Mouse (Mus musculus): Measurements from ENCODE around the gene Haspin.
A peak's percentile ranks its signal among the peaks of the same experiment; 100 is the strongest.

Haspin gene

GRCm38 (mm10) chr11:73137116-73137515 is 978 bp downstream of the Haspin start:
- DNase-seq = peak; percentile 22

GRCm38 (mm10) chr11:73136587-73136986 is 1.5 kb downstream of the Haspin start:
- DNase-seq = no peak

GRCm38 (mm10) chr11:73134222-73134621 is 3.9 kb downstream of the Haspin start:
- no peak for DNase-seq

- no peak for DNase-seq
Measured at GRCm38 (mm10) chr11:73132999-73133398, 5.1 kb downstream of the Haspin start.

GRCm38 (mm10) chr11:73131020-73131419 is 7.1 kb downstream of the Haspin start:
- peak; percentile 58 for DNase-seq

GRCm38 (mm10) chr11:73126495-73126894 is 11.6 kb downstream of the Haspin start:
- no peak for DNase-seq

- DNase-seq = no peak
Measured at GRCm38 (mm10) chr11:73111414-73111813, 26.7 kb downstream of the Haspin start.

GRCm38 (mm10) chr11:73109941-73110340 is 28.2 kb downstream of the Haspin start:
- DNase-seq = no peak

GRCm38 (mm10) chr11:73108898-73109625 is 29.0 kb downstream of the Haspin start:
- no peak for DNase-seq

- DNase-seq = no peak
Measured at GRCm38 (mm10) chr11:73108195-73108897, 29.7 kb downstream of the Haspin start.

GRCm38 (mm10) chr11:73107358-73107757 is 30.7 kb downstream of the Haspin start:
- peak; percentile 62 for DNase-seq

- no peak for DNase-seq
Measured at GRCm38 (mm10) chr11:73105246-73105645, 32.8 kb downstream of the Haspin start.

GRCm38 (mm10) chr11:73101308-73101707 is 36.8 kb downstream of the Haspin start:
- DNase-seq = no peak

- DNase-seq = no peak
Measured at GRCm38 (mm10) chr11:73099976-73100750, 37.9 kb downstream of the Haspin start.

GRCm38 (mm10) chr11:73098860-73099259 is 39.2 kb downstream of the Haspin start:
- no peak for DNase-seq

GRCm38 (mm10) chr11:73094231-73094995 is 43.7 kb downstream of the Haspin start:
- DNase-seq = no peak

- DNase-seq = no peak
Measured at GRCm38 (mm10) chr11:73092877-73093276, 45.2 kb downstream of the Haspin start.

GRCm38 (mm10) chr11:73092057-73092456 is 46.0 kb downstream of the Haspin start:
- peak; percentile 26 for DNase-seq

- no peak for DNase-seq
Measured at GRCm38 (mm10) chr11:73090826-73091225, 47.3 kb downstream of the Haspin start.

- DNase-seq = no peak
Measured at GRCm38 (mm10) chr11:73090283-73090682, 47.8 kb downstream of the Haspin start, which contains the start of gene Itgae. Gene Itgae (plus strand): TSS chr11:73090583.

GRCm38 (mm10) chr11:73087700-73088480 is 50.2 kb downstream of the Haspin start:
- DNase-seq = no peak
